Mouse (Mus musculus): ENCODE results near the gene Zfand3. TPM values are rescaled to one million over a fixed set of nuclear protein-coding genes. Genes with fewer than 3 reads are reported as not detected.

Zfand3 gene
- polyA plus RNA-seq, 1 experiment from 2014 or later: 68.1 TPM

DNA sequence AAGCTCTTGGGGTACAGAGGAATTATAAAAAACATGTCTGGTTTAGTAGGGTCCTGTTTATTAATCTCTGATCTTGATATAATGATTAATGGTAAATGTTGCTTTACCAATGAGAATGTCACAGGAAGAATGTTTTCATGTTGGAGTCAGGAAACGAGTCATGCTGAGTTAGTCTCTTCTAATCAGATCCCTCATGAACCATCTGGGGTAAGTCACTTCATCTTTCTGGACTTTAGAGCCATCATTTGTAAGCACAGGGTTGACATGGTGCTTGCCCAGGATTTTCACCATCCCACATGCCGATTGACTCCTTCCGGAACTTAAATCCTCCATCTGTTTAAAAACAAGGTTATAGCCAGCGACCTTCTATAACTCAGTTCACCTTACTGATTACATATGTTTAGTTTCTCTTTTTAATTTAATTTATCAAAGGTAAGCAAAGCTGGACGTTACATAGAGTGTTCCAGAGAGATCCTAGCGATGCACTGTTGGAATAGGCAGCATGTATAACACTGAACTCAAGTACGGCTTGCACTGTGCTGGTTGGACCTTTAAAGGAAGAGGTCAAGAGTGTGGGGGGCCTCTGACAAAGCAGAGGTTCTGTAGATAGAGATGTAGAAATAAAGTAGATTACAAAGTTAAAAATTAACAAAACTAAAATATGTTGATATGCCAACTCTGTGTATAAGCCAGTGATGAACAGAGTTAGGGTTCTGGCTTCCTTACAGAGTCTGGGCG is 56.7 kb downstream of the Zfand3 start:
- 90% methylated on average over 8 of the region's 8 CpGs for WGBS
- no peaks in the 10 kb centered on the region for H3K9me3 ChIP-seq (replicated peaks)

DNA sequence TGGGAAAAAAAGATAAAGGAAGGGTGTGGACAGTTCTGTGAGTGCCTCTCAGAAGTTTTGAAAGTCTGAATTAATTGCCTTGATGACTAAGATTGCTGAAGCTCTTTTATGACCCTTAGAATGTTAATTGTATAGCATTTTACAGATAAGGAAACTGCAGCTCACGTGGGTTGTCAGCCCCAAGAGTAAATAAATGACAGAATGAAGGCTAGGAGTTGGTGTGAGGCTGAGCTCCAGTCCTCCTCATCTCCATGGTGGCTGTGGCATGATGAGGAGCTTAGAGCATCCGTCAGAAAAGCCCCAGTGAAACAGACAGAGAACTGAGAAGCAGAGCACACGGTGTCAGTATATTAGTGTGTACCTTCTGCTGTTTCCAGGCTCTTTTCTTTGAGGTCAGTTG is 59.3 kb downstream of the Zfand3 start:
- DNase-seq (ENCODE audit: low spot score): no peak
- no peaks in the 10 kb centered on the region for H3K9me3 ChIP-seq (replicated peaks)
- peaks cover 22% of the 10 kb centered on the region for H3K4me1 ChIP-seq
- H3K4me3 ChIP-seq: no peak overlapping the region
- peaks cover 6% of the 10 kb centered on the region for H3K36me3 ChIP-seq
- 57% methylated on average over 3 of the region's 3 CpGs for WGBS
- no peaks in the 10 kb centered on the region for H3K27me3 ChIP-seq (ENCODE audit: low read depth, poor library complexity, severe bottlenecking)
- no peak overlapping the region for H3K27ac ChIP-seq (replicated peaks)

More for the DNA sequence above, 56.7 kb downstream of the Zfand3 start:
- Histone ChIP-seq H3K27me3 (ENCODE audit: low read depth, poor library complexity, severe bottlenecking) (no peaks in the 10 kb centered on the region), H3K27ac (replicated peaks) (no peak overlapping the region), H3K4me3 (no peak overlapping the region), H3K36me3 (no peaks in the 10 kb centered on the region), H3K4me1 (peaks cover 22% of the 10 kb centered on the region)
- no peak for DNase-seq (ENCODE audit: low spot score)

DNA sequence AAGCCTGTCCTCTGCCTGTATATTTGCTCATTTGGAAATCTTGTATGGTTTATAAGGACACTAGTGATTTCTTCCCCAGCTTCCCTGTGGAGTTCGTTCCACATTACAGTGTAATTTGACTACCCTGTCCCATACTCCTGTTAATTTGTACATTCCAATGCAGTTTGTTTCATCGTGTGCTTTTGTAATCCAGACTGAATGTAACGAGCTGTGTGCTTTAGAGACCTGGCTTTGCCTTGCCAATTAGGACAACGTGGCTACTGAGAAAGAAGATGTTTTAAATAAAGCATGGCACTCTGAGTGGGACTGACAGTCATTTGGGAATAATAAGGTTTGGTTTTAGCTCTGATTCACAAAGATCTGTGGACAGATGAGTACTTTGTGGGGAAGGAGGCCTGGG is 60.2 kb downstream of the Zfand3 start:
- Histone ChIP-seq H3K9me3 (replicated peaks) (no peaks in the 10 kb centered on the region), H3K27me3 (ENCODE audit: low read depth, poor library complexity, severe bottlenecking) (no peaks in the 10 kb centered on the region), H3K27ac (replicated peaks) (no peak overlapping the region), H3K4me1 (peaks cover 20% of the 10 kb centered on the region), H3K4me3 (no peak overlapping the region), H3K36me3 (peaks cover 6% of the 10 kb centered on the region)
- DNase-seq (ENCODE audit: low spot score): no peak
- WGBS: 52% methylated on average over 4 of the region's 4 CpGs

DNA sequence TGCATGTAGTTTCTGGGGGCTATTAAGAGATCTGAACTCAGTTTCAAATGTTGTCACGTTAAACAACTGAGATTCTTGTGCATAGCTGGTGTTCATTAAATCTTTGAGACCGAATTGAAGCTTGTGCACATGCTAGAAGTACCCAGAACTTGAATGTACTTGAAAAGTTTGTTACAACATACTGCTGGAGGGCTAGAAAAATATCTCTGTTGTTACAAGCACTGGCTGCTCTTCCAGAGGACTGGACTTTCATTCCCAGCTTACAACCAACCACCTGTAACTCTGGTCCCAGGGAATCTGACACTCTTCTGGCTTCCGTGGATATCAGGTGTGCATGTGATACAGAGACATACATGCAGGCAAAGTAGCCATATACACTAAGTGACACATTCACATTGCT is 65.2 kb downstream of the Zfand3 start:
- Histone ChIP-seq H3K27me3 (ENCODE audit: low read depth, poor library complexity, severe bottlenecking) (no peaks in the 10 kb centered on the region), H3K27ac (replicated peaks) (no peak overlapping the region), H3K9me3 (replicated peaks) (no peaks in the 10 kb centered on the region), H3K4me1 (peaks cover 3% of the 10 kb centered on the region), H3K36me3 (peaks cover 16% of the 10 kb centered on the region), H3K4me3 (no peak overlapping the region)
- DNase-seq (ENCODE audit: low spot score): no peak
- 87% methylated on average over 3 of the region's 3 CpGs for WGBS

DNA sequence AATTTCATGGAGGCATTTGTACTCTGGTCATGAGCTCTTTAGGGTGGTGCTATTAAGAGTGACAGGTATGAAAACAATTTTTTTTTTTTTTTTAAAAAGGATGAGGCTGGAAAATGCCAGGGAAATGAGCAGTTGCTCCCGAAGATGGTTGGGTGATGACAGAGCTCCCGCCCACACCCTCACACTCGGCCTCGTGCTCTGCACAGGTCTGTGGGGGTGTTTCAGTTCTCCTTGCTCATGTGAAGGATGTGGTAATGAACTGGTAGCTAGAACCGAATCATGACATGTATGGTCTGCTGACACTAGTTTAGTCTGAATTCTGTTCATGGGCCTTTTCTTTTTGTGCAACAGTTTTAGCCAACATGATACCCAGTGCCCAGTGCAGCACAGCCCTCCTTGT is 66.1 kb downstream of the Zfand3 start:
- H3K36me3 ChIP-seq: peaks cover 16% of the 10 kb centered on the region
- H3K27ac ChIP-seq (replicated peaks): no peak overlapping the region
- H3K9me3 ChIP-seq (replicated peaks): no peaks in the 10 kb centered on the region
- H3K4me1 ChIP-seq: 0 out of 2 replicates have a peak, but pooled peaks cover under 1% of the 10 kb centered on the region
- no peaks in the 10 kb centered on the region for H3K27me3 ChIP-seq (ENCODE audit: low read depth, poor library complexity, severe bottlenecking)
- no peak for DNase-seq (ENCODE audit: low spot score)
- H3K4me3 ChIP-seq: no peak overlapping the region
- 90% methylated on average over 5 of the region's 5 CpGs for WGBS

DNA sequence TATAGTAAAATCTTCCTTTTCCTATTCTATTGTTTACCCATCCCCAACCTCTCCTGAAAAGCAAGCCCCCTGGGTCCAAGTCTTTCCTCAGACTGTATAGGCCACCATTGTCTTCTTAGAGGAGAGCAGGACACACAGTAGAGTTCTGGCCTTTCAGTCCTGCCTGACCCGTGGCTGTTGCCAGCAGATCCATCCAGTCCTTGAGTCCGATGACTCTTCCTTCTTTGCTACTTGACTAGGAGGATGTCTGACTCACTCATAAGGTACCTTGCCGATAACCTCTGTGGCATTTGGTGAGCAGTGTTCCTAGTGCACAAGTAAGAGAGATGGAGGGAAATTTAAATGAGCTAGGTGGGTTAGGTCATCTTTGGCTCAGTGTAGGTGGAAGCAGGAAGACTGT is 68.1 kb downstream of the Zfand3 start:
- Histone ChIP-seq H3K9me3 (replicated peaks) (no peaks in the 10 kb centered on the region), H3K27ac (replicated peaks) (no peak overlapping the region), H3K4me3 (no peak overlapping the region), H3K4me1 (0 out of 2 replicates have a peak, but pooled peaks cover 5% of the 10 kb centered on the region), H3K36me3 (peaks cover 16% of the 10 kb centered on the region), H3K27me3 (ENCODE audit: low read depth, poor library complexity, severe bottlenecking) (no peaks in the 10 kb centered on the region)
- WGBS: 95% methylated on average over 3 of the region's 3 CpGs
- DNase-seq (ENCODE audit: low spot score): no peak

DNA sequence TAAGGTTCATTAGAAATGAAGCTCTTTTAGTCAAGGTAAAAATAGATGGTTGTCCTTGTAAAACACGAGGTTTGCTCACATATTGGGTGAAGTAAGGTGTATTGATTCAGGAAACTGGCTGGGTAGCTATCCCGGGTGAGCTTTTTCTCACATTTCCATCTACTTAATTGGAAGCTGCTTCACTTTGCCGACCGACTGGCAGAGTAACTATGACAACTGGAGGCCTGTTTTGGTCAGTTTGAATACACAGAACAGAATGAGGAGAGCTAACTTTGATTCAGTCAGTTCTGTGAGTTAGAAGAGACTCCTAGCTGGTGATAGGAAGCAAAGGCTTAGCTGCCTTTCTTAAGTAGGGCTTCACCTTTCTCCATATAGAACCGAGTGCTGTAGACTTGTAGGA is 71.4 kb downstream of the Zfand3 start:
- no peak overlapping the region for H3K4me3 ChIP-seq
- no peak for DNase-seq (ENCODE audit: low spot score)
- WGBS: 81% methylated on average over 5 of the region's 5 CpGs
- H3K4me1 ChIP-seq: 0 out of 2 replicates have a peak, but pooled peaks cover 5% of the 10 kb centered on the region
- no peaks in the 10 kb centered on the region for H3K27me3 ChIP-seq (ENCODE audit: low read depth, poor library complexity, severe bottlenecking)
- no peak overlapping the region for H3K27ac ChIP-seq (replicated peaks)
- no peaks in the 10 kb centered on the region for H3K9me3 ChIP-seq (replicated peaks)
- H3K36me3 ChIP-seq: peaks cover 10% of the 10 kb centered on the region; the same call in 1 of the 2 replicates

DNA sequence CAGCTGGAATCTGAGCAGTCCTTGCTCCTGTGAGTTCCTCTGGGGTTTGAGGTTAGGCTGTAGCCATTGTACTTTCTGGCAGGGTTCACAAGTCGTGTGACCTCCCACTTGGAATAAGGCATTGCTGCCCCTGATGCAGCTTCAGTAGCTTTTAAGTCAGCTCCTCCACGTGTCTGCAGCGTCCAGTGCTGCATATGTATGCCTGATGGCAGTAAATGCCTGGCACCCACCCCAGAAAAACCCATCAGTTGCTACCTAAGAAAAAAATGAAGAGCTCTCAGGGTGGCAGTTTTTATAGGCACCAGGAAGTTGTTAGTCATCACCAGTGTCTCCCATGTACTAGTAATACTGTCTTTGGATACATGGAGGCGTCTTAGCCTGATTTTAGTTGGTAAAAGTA is 79.5 kb downstream of the Zfand3 start:
- DNase-seq (ENCODE audit: low spot score): no peak
- H3K27ac ChIP-seq (replicated peaks): no peak overlapping the region
- no peaks in the 10 kb centered on the region for H3K4me1 ChIP-seq
- no peaks in the 10 kb centered on the region for H3K27me3 ChIP-seq (ENCODE audit: low read depth, poor library complexity, severe bottlenecking)
- H3K9me3 ChIP-seq (replicated peaks): no peaks in the 10 kb centered on the region
- 80% methylated on average over 4 of the region's 4 CpGs for WGBS
- H3K36me3 ChIP-seq: peaks cover 10% of the 10 kb centered on the region
- no peak overlapping the region for H3K4me3 ChIP-seq

DNA sequence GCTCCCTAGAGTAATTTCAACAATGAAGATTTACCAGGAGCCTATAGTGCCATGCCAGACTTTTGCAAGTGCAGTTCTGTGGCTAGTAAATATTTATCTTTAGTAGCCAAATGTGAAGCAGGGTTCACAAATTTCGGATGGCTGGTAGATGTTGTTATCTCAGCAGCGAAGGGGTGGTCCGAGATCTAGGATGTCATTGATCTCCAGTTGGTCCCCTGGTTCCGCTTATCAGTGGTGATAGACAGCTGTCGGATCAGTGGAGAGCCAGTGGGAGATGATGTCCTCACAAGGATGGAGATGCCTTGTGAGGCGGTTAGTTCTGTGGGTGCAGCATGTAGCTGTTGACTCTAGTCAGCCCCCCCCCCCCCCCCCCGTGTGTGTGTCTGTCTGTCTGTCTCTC is 82.2 kb downstream of the Zfand3 start:
- no peak for DNase-seq (ENCODE audit: low spot score)
- Histone ChIP-seq H3K27ac (replicated peaks) (no peak overlapping the region), H3K36me3 (peaks cover 10% of the 10 kb centered on the region), H3K4me3 (no peak overlapping the region), H3K9me3 (replicated peaks) (no peaks in the 10 kb centered on the region), H3K27me3 (ENCODE audit: low read depth, poor library complexity, severe bottlenecking) (no peaks in the 10 kb centered on the region), H3K4me1 (no peaks in the 10 kb centered on the region)
- WGBS: 93% methylated on average over 7 of the region's 7 CpGs

DNA sequence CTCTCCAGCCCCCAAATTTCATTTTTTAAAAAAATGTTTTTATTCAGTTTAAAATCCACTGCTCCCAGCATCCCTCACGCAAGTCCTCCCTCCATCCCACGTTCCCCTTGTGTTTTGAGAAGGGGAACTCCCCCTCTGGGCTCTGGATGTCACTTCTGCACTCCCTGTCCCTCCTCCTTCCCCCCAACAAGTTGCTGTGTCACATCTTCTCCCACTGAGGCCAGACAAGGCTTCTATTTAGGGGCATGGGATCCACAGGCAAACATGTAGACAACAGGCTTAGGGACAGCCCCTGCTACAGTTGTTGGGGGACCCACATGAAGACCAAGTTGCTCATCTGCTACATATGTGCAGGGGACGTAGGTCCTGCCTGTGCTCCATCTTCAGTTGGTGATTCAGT is 83.9 kb downstream of the Zfand3 start:
- Histone ChIP-seq H3K4me3 (no peak overlapping the region), H3K9me3 (replicated peaks) (no peaks in the 10 kb centered on the region), H3K4me1 (no peaks in the 10 kb centered on the region), H3K27me3 (ENCODE audit: low read depth, poor library complexity, severe bottlenecking) (no peaks in the 10 kb centered on the region), H3K27ac (replicated peaks) (no peak overlapping the region), H3K36me3 (peaks cover 13% of the 10 kb centered on the region)
- 93% methylated on average over 3 of the region's 3 CpGs for WGBS
- DNase-seq (ENCODE audit: low spot score): no peak

DNA sequence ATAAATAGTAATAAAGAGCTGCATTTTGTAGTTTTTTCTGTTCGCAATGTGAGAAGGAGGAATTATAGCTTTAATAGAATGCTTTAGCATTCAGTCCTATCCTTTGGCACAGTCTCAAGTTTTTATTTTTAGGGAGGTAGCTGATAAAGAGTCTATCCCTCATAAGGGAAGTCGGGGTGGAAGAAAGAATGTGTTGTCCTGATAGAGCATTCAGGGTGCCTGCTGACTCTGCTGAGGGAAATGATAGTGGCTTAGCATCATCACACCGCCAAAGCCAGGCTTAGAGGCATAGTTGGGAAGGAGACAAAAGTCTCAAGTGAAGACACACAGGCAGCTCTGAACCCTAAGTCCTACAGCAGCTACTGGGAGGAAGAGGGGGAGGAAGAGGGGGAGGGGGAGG is 85.9 kb downstream of the Zfand3 start:
- peaks cover 5% of the 10 kb centered on the region for H3K9me3 ChIP-seq (replicated peaks)
- no peak overlapping the region for H3K4me3 ChIP-seq
- DNase-seq (ENCODE audit: low spot score): no peak

DNA sequence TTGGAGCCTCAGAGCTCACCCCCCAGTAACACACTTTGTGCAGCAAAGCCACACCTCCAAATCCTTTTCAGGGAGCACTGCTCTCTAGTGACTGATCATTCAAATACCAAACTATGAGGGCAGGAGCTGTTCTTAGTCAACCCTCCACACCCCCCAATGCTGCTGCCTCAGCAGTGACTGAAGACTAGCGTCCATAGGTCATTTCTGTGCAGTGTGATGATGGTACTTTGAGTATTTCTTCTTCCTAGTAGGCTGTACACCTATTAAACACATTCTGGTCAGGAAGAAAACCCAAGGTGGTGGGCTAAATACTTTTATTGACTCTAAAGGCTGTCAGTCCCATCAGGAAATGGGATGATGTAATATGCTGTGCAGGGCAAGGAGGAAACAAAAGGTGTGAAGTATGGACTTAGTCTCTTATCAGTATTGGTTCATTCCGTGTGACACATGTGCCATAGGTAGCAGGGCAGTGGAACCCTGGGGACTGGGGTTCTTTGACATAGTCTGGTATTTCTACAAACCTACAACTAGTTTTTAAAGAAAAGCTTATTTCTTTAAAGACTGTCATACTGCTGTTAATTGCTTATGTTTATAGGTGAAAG is 88.7 kb downstream of the Zfand3 start:
- 98% methylated on average over 2 of the region's 2 CpGs for WGBS
- H3K4me3 ChIP-seq: no peak overlapping the region
- H3K4me1 ChIP-seq: no peaks in the 10 kb centered on the region
- no peak for DNase-seq (ENCODE audit: low spot score)
- H3K9me3 ChIP-seq (replicated peaks): peaks cover 13% of the 10 kb centered on the region
- no peak overlapping the region for H3K27ac ChIP-seq (replicated peaks)
- no peaks in the 10 kb centered on the region for H3K27me3 ChIP-seq (ENCODE audit: low read depth, poor library complexity, severe bottlenecking)
- H3K36me3 ChIP-seq: peaks cover 40% of the 10 kb centered on the region

More for the DNA sequence above, 85.9 kb downstream of the Zfand3 start:
- no peak overlapping the region for H3K27ac ChIP-seq (replicated peaks)
- H3K4me1 ChIP-seq: no peaks in the 10 kb centered on the region
- H3K36me3 ChIP-seq: peaks cover 28% of the 10 kb centered on the region
- no peaks in the 10 kb centered on the region for H3K27me3 ChIP-seq (ENCODE audit: low read depth, poor library complexity, severe bottlenecking)
- 88% methylated on average over 3 of the region's 3 CpGs for WGBS

DNA sequence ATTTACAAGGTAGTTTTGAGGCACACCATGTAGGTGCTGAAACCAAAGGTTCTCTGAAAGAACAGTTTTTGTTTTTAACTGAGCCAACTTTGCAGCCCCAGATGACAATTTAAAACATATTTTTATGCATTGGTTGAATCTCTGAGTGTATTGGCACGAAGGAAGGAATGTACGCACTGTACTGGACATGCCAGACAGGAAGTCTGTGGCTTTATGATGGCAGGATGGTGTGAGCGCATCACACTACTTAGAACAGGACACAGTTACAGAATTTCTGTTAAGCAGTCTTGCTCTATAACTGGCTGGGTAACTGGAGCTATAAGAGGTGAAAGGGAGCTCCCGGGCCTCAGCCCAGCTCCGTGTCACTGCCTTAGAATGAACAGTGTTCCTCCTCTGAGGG is 92.6 kb downstream of the Zfand3 start:
- Histone ChIP-seq H3K4me1 (peaks cover 7% of the 10 kb centered on the region), H3K27me3 (ENCODE audit: low read depth, poor library complexity, severe bottlenecking) (no peaks in the 10 kb centered on the region), H3K4me3 (no peak overlapping the region), H3K9me3 (replicated peaks) (peaks cover 13% of the 10 kb centered on the region), H3K36me3 (peaks cover 40% of the 10 kb centered on the region), H3K27ac (replicated peaks) (no peak overlapping the region)
- DNase-seq (ENCODE audit: low spot score): no peak
- 87% methylated on average over 5 of the region's 5 CpGs for WGBS

Data from midbrain, embryonic 10.5 days (tissue).